Mouse (Mus musculus): ENCODE data around the gene Ctcfl.
"Not testable (repeated sequence)": the region's sequence is repeated elsewhere in the genome, so short reads cannot be mapped to it uniquely, and the experiment has no call there.

DNA sequence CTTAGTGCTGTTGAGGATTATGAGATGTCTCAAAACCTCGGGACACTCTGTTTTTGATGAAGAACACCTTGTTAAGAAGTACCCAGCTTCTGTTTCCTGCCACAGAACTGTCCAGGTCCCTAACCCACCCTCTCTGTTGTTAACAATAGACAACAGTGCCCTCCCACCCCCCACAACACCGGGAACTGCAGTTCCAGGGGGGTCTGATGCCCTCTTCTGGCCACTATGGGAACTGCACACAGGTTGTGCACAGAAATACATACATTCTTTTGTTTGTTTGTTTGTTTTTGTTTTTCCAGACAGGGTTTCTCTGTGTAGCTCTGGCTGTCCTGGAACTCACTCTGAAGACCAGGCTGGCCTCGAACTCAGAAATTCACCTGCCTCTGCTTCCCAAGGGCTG lies 5.5 kb downstream of the Ctcfl start:
- not testable (repeated sequence) for TF ChIP-seq EP300 (IDR thresholded peaks at IDR 0.05; ENCODE audit: low read depth)
- TF ChIP-seq CTCF (IDR thresholded peaks at IDR 0.05; ENCODE audit: low read depth), result peak; percentile 59
